Mouse (Mus musculus) B cell, adult 67 days (primary cell): ENCODE data around the gene Ptms. TPM values are rescaled to one million over a fixed set of nuclear protein-coding genes. Genes with fewer than 3 reads are reported as not detected.

Experiments used
- total RNA-seq, 2 experiments: library from RNA; stranded (reverse); gene quantifications; 4 replicates each; pipeline ENCODE4 v1.2.4; 2023

The Ptms gene
- total RNA-seq = 10 to 100 TPM; 40.0 to 57.1 TPM

GRCm38 (mm10) chr6:124919695-124920317, at the start of gene Ptms:
Gene Ptms (minus strand): TSS chr6:124920103.

GRCm38 (mm10) chr6:124965088-124965719, 45.3 kb upstream of the Ptms start, which contains the start of gene Cops7a:
Gene Cops7a (minus strand): TSS chr6:124965538.

GRCm38 (mm10) chr6:124930754-124931524, 11.0 kb upstream of the Ptms start, which contains the start of gene Mlf2:
Gene Mlf2 (plus strand): TSS chr6:124931386.

GRCm38 (mm10) chr6:124911533-124912218, 8.2 kb downstream of the Ptms start, which contains the start of gene Lag3:
Gene Lag3 (minus strand): TSS chr6:124911705.

GRCm38 (mm10) chr6:124887986-124888385, 31.9 kb downstream of the Ptms start, which contains the start of gene Cd4:
Gene Cd4 (minus strand): TSS chr6:124888221.

Other genes with a start within 250 kb of the Ptms start
- gene Emg1, start 207.9 kb downstream of the Ptms start, total RNA-seq = 100 to 1,000 TPM; 125 to 132 TPM
- 100 to 1,000 TPM; 226 to 235 TPM for gene Phb2, start 207.8 kb downstream of the Ptms start, total RNA-seq
- 100 to 1,000 TPM; 669 to 751 TPM for gene Ptpn6, start 181.4 kb downstream of the Ptms start, total RNA-seq
- 100 to 1,000 TPM; 246 to 277 TPM for gene Grcc10, start 178.7 kb downstream of the Ptms start, total RNA-seq
- gene Gm45234, start 164.1 kb downstream of the Ptms start, total RNA-seq = not detected
- gene Atn1, start 163.6 kb downstream of the Ptms start, total RNA-seq = 10 to 100 TPM; 25.7 to 42.9 TPM
- gene Eno2, start 150.4 kb downstream of the Ptms start, total RNA-seq = 1 to 10 TPM in 1 of 2 experiments, under 1 TPM in 1; 0.95 to 1.9 TPM
- 1 to 10 TPM; 3.1 to 7.8 TPM for gene Lrrc23, start 140.4 kb downstream of the Ptms start, total RNA-seq
- 1 to 10 TPM; 7.1 to 8.9 TPM for gene Spsb2, start 111.4 kb downstream of the Ptms start, total RNA-seq
- 10 to 100 TPM; 54.5 to 58.7 TPM for gene Tpi1, start 105.8 kb downstream of the Ptms start, total RNA-seq
- gene Usp5, start 90.6 kb downstream of the Ptms start, total RNA-seq = 10 to 100 TPM; 84.4 to 95.0 TPM
- gene Cdca3, start 90.6 kb downstream of the Ptms start, total RNA-seq = 1 to 10 TPM; 1.8 to 4.2 TPM
- under 1 TPM in 1 of 2 experiments, not detected in 1; 0.30 TPM for gene Gnb3, start 79.8 kb downstream of the Ptms start, total RNA-seq
- not detected for gene P3h3, start 62.4 kb downstream of the Ptms start, total RNA-seq
- under 1 TPM; 0.15 to 0.47 TPM for gene Gpr162, start 56.1 kb downstream of the Ptms start, total RNA-seq
- gene Cd4, start 31.9 kb downstream of the Ptms start, total RNA-seq = under 1 TPM; 0.36 to 0.61 TPM
- under 1 TPM; 0.27 to 0.44 TPM for gene Lag3, start 8.4 kb downstream of the Ptms start, total RNA-seq
- gene Mlf2, start 11.3 kb upstream of the Ptms start, total RNA-seq = 100 to 1,000 TPM; 103 to 117 TPM
- gene Cops7a, start 45.4 kb upstream of the Ptms start, total RNA-seq = 10 to 100 TPM; 56.3 to 59.5 TPM
- gene Pianp, start 76.6 kb upstream of the Ptms start, total RNA-seq = under 1 TPM; 0.27 to 0.55 TPM
- gene Zfp384, start 89.0 kb upstream of the Ptms start, total RNA-seq = 100 to 1,000 TPM in 1 of 2 experiments, 10 to 100 TPM in 1; 96.6 to 114 TPM
- 100 to 1,000 TPM in 1 of 2 experiments, 10 to 100 TPM in 1; 97.1 to 108 TPM for gene Ing4, start 119.7 kb upstream of the Ptms start, total RNA-seq
- gene Acrbp, start 129.6 kb upstream of the Ptms start, total RNA-seq = 10 to 100 TPM; 19.3 to 21.8 TPM
- gene Lpar5, start 147.8 kb upstream of the Ptms start, total RNA-seq = 10 to 100 TPM; 20.3 to 22.2 TPM
- 100 to 1,000 TPM; 359 to 376 TPM for gene Chd4, start 175.9 kb upstream of the Ptms start, total RNA-seq
- gene Nop2, start 211.8 kb upstream of the Ptms start, total RNA-seq = 10 to 100 TPM; 36.5 to 40.2 TPM
- 10 to 100 TPM; 40.3 to 48.0 TPM for gene Iffo1, start 225.1 kb upstream of the Ptms start, total RNA-seq
- gene Gapdh, start 246.4 kb upstream of the Ptms start, total RNA-seq = 100 to 1,000 TPM; 404 to 406 TPM